Mouse (Mus musculus): ENCODE results near the gene C530008M17Rik.

The C530008M17Rik gene

DNA sequence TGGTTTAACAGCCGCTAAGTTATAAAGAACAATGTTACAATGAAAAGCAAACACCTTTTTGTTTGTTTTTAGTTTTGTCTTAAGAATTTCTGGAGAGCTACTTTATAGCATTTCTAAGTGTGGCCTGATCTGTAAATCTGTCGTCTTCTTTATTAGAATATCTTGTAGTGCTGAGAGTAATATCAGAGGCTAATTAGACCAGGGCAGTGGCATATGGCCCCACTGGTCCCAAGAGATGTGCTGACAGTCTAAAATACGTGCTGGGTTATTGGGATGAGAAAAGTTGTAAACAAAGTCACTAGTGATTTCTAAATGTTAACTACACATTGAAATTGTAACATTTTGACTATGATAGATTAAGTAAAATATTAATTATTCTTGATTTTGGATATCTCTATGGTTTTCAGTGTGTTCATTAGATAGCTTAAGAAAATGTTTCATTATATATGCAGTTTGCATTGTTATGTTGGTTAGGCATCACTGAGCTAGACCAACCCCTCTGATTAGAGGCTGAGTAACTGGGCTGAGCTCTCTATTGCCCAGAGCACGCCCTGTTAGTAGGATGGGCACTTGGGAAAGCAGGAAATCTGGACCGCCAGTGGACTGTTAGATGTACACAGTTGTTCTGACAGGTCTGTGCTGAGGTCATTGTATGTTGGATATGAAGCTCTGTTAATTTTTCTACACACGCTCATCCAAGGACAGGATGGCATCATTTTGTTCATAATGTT lies 9.9 kb downstream of the C530008M17Rik start:
- DNase-seq, result peak; percentile 38 to 63

DNA sequence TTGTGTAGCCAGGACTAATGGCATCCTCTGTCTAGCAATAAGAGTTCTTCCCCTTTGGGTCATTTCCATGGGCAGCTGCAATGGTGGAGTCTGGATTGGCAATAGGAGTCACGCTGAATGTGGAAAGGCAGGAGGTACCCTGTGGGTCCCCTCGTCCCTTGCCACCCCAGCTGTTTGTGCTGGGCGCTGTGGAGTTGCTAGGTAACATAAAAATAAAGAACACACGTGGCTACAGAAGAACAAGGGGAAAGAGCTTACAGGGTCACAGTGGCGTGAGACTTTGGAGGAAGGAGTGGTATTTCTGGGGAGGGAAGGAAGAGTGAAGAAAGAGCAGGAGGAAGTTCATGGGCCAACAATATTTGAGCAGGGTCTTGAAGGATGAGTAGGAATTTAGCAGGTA lies 11.8 kb downstream of the C530008M17Rik start:
- no peak for DNase-seq

DNA sequence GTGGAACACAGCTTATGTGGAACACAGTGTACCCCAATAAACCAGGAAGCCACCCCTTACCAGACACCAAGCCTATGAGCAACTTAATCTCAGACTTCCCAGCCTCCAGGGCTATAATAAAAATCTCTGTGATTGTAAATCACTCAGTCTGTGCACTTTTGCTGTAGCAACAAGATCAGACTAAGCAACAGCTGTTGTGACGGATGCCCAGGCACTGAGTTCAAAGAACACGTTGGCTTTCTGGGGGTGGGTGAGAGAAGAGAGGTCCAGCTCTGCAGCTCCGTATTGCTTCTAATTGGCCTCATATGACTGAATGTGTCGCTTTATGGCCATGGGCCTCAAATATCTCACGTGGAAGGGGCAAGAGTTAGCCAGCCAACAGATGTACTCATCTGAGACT lies 12.2 kb downstream of the C530008M17Rik start:
- no peak for DNase-seq

DNA sequence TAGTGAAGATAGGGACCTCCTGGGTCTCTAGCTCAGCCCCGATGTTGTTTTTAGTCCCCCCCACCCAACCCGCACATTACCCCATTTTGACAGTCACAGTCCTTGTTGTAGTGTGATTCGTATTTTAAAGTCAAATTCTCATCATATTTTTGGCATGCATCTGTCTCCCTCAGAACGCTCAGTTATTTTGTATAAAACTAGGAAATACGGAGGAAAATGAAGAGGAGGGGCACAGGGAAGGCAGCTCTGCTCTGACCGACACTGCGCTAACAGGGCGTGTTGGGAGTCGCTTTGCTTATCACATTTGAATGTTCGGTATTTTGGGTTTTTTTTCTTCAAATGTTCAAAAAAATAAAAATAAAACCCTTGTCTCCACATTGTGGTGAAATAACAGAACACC lies 13.9 kb downstream of the C530008M17Rik start:
- DNase-seq, result no peak

DNA sequence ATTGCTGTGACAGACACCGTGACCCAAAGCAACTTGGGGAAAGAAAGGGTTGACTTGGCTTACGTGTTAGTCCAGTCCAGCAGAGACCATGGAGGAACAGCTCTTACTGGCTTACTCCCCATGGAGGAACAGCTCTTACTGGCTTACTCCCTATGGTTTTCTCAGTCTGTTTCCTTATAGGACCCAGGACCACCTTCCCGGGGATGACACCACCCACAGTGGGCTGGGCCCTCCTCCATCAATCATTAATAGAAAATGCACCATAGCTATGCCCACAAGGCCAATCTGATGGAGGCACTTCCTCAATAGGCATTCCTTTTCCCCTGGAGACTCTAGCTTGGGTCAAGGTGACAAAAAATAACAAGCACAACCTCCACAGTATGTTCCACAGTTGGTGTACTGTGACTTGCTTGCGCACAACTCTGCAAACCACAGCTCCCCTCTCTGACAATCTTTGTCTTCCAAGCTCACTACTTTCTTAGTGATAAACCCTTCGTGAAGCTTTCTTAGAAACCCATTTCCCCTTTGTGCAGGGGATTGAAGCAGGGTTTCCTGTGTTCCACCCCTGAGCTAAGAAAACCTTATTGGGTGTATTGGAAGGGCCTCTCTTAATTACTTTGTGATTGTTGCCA lies 17.8 kb downstream of the C530008M17Rik start:
- DNase-seq, result no peak

DNA sequence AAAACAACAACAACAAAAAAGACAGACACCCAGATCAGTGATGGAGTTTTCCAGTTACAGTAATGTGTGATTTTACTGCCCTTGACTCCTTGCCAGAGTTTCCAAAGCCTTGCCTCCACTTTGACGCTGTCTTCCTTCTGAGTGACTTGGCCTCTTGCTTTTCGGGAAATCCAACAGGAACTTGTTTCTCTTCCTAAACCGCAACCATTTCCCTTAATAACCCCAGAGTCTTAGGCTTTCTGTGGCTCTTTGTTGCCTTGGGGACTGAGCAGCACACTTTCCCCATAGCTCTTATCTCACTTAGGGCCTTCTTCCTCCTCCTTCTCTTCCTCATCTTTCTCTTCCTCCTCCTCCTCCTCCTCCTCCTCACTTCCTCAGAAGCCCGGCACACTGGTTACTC lies 19.1 kb downstream of the C530008M17Rik start:
- no peak for DNase-seq

DNA sequence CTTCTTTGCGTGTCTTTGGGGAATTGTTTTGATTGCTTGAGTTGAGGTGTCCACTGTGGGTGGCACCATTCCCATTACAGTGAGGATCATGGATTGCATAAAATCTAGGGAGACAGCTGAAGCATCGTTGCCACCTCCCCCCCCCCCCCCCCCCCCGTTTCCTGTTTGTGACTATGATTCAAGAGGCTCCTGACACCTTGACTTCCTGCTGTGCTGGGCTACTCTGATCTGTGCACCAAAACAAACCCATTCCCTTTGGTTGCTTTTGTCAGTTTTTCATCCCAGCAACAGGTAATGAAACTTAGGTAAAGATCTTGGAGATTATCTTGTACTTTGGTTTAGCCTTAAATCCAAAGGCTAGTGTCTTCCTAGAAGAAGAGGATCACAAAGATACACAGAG lies 24.6 kb downstream of the C530008M17Rik start:
- no peak for DNase-seq

DNA sequence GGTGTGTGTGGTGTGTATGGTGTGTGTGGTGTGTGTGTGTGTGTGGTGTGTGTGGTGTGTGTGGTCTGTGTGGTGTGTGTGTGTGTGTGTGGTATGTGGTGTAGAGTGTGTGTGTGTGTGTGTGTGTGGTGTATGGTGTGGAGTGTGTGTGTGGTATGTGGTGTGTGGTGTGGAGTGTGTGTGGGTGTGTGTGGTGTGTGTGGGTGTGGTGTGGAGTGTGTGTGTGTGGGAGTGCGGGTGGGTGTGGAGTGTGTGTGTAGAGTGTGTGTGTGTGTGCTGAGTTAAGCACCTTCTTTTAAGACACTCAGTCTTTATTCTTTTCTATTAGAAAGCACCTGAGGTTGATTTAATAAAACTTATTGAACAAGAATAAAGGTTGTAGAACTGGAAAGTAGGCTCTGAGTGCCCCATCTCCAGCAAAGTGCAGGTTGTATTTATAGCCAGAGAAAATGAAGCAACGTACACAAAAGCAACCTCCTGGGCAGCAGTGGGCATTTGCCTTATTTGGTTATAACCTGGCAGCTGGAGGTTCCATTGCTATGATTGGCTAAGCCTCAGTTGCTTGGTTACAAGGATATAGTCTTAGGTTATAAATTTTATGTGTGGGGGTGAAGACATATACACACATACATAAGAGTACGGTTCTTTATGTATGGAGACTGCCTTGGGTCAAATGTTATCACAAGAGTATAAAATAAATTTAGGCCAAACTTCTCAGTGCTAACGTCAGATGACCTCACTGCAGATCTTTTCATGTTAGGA lies 25.8 kb downstream of the C530008M17Rik start:
- no peak for DNase-seq

DNA sequence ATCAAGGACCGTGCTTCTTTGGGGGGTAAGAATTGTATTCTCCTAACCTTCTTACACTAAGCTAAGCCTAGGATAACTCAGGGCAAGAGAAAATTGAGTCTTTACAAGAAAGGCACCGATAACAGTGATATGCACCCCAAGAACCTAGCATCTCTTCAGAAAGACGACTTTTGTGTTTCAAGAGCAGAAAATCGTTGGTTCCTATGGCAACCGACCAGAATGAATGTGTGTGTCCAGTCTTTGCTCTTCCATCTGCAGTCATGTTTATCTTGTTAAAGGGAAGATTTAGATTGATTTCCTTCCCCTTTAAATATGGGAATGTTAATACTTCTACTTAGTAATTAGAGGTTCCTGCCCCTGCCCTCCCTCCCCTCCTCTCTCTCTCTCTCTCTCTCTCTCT lies 27.1 kb downstream of the C530008M17Rik start:
- DNase-seq, result no peak

DNA sequence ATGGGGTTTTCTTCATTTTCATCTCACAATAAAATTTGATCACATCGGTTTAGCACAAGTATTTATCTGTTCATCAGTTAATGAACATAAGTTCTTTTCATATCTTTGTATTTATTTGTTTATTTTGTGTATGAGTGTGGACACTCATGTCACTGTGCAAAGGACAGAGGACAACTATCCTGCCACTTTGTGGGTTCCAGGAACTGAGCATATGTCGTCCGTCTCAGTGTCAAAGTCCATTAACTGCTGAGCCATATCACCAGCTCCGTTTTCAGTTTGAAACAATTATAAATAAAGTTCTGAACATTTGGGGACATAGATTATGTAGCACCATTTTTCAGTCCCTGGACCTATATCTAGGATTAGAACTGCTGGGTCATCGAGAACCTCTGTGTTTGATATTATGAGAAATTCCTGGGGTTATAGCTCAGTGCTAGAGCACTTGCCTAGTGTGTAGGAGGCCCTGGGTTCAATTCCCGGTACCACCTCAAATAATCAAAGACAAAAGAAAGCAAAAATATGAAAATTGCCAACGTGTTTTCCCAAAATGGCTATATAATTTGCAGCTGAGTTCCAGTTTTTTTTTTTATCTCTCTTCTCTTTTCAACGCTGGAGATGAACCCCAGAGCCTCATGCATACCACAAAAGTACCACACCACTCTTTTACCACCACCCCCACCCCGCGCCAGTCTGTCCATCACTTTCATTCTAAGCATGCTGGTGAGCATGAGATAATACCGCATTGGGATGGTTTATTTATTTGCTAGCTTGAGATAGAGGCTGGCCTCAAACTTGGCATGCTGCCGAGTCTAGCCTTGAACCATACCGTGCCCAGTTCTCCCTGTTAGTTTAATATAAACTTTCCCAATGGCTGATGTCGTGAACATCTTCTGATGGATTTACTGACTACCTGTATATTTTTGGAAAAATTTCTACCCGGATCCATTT lies 28.6 kb downstream of the C530008M17Rik start:
- no peak for DNase-seq

DNA sequence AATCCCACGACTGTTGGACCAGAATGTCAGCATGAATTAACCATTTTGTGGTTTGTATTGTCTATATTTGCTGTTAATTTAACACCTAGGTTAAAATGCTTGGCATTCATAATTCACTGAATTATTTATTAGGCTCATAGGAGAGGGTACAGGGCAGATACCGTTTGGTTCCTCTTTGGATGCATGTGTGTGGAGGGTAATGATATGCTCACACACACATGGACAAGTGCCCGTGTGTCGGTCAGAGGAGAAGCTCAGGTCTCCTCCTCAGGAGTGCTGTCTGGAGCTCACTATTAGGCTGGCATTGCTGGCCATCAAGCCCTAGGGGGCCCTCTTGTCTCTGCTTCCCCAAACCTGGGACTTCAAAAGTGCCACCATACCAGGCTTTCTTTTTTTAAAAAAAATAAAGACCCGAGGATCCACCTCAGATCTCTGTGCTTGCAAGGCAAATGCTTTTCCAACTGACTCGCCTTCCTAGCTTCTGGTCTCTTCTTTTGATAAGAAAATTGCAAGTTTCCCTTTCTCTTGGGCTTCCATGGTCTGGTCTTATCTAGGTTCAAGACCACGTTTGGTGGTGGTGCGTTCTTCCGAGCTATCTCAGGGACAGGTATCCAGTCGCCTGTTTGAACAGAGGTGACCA lies 31.8 kb downstream of the C530008M17Rik start:
- no peak for DNase-seq

DNA sequence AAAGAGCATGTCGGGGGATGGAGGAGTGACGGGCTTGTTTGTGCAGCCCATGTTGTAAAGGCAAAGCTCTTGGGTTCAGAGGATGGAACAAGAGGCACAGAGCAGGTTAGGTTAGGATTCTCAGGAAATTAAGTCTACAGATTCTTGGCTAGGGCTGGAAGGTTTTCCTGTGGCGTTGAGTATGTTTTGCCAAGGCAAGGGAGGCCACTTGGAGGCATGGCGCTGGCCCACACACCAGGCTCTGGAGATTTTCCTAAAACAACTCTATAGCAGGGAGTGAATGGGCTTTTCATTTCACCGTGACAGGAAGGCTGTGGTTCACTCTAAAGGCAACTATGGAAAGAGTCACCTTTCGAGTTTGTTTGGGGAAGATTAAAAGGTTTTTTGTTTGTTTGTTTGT lies 32.3 kb downstream of the C530008M17Rik start:
- DNase-seq, result peak; percentile 68 to 79

DNA sequence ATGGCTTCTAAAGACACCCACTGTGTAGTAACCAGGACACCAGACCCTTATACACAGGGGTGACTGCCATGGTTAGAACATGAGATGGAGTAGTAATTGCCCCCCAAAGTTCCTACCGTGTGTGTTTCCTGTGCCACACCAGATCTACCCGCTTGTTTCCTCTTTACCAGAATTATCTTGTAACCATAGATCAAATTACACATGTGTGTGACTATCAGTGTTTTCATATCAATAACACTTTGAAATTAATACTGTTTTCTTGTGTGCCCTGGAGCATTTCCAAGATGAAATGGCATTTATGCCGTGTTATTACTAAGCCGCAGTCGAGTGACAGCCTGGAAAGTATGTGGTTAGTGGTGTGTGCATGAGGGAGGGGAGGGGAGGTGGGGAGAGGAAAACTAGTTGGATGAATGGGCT lies 33.9 kb downstream of the C530008M17Rik start:
- DNase-seq, result no peak

DNA sequence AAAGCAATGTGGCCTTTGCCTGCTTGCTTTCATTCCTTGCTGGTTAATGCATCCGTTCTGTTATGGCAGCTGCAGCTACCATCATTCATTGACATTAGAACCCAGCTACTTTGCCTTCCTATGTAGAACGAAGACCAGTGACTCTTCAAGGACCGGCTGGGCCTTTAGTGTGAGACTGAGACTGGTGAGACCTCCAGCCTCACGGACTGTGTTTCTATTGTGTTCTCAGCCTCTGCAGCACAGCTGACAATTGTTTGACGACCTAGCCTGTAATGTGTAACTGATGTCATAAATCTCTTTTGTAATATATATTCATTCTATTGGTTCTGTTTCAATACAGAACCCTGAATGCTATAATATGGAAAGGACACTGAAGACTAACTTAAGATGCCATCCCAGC lies 34.9 kb downstream of the C530008M17Rik start:
- DNase-seq, result no peak

DNA sequence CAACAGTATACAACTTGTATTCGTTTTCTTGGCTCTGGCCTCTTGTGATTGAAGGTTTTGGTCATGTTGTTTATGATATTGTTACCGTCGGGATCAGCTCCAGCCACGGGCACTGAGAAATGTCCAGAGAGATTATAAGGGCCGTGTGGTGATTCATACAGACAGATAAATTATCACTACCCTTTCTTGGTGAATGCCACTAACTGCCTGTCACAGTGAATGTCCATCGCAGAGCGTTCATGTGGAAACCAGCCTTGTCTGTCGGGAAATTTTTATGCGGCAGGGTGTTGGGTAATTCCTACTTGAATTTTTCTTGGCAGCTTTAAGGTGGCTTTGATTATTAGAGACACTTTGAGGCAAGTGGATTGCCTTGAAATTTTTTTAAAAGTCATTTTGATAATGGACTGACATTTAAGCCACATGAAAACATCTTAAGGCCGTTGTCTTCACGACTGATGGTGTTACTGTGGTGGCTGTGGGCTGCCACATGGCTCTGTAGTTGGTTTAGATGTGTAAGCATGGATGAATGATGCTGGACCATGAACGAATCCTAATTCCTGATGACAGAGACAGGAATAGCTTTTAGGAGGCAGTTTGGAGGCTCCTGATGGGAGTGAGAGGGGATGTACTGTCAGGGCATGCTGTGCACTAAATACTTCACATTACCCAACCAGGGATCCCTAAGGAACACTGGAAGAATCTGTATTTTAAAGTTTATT lies 35.6 kb downstream of the C530008M17Rik start:
- peak; percentile 71 to 75 for DNase-seq

DNA sequence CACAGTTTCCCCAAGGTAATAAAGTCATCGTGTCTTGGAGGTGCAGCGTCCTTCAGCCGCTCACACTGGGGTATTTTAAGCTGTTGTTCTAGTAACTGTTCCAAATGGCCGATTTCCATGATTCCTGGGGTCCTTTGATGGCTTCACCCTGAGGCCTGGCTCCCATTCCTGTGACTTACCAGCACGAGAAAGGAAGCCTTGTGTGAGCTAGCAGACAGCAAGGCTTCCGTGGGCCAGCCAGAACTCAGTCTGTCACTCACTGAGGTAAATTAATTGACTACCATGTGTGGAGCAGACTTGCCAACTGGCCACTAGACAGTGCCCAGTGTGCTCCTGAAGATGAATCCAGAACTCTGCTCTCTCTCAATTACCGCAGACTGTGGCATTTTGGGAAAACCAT lies 41.2 kb downstream of the C530008M17Rik start:
- peak; percentile 96 for DNase-seq

DNA sequence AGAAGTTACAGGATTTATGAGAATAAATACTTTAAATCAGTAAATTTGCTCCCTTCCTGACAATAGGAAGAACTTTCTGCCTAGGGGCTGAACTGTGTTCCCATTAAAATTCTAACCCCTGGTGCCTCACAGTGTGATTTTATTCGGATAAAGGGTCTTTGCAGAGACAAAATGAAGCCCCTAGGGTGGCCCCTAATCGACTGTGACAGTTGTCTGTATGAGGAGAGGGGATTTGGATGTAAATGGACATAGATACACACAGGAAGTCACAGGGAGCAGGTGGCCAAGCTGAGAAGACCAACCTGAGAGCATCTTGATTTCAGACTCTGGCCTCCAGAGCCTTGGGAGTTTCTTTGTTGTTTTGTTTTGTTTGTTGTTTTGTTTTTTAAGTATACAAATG lies 41.9 kb downstream of the C530008M17Rik start:
- DNase-seq, result no peak

DNA sequence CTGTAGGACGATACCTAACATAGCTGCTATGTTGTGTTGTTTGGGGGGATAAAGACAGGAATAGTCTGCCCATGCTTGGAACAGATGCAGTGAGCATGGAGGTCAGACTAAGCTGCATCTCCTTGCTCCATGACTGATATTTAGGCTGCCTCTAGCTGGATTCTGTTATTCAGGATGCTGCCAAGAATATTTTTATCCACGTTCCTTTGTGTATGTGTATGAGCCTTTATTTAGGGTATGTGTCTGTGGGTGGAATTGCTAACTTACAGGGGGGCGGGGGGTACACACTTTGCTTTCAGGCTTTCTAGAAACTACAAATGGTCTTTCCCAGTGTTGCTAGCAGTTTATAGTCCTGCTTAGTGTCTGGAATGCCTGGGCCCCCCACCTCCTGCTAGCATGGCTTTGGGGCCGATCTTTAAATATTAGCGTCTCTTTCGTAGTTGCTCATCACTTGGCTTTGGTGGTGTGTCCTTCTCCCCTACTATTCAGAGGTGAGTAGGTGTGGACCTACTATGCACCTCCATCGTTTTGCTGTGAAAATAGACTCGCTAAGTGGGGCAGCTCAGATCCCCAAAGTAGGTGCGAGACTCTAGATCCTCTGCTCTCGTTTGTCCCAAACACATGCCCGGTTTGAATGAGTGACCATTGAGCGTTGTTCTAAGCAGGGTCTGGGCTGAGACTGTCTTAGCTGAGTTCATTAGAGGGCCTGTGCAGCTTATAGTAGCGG lies 45.0 kb downstream of the C530008M17Rik start:
- no peak for DNase-seq

DNA sequence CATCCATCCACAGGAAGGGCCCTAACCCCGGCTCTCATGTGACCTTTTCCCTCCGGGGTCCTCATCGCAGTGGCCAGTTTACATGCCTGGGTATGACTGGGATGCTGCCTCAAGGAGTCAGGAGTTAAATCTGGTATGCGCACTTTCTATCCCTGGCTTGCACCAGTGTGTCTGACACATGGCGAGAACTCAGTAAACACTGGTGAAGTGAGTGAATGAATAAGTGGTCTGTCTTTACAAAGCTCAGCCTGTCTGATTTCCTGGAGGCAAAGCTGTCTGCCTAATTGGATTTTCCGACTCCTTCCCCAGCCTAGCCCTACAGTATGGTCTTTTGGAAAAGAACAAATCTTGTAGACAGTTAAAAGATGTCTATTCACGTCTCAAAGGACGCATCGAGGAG lies 45.8 kb downstream of the C530008M17Rik start:
- no peak for DNase-seq

DNA sequence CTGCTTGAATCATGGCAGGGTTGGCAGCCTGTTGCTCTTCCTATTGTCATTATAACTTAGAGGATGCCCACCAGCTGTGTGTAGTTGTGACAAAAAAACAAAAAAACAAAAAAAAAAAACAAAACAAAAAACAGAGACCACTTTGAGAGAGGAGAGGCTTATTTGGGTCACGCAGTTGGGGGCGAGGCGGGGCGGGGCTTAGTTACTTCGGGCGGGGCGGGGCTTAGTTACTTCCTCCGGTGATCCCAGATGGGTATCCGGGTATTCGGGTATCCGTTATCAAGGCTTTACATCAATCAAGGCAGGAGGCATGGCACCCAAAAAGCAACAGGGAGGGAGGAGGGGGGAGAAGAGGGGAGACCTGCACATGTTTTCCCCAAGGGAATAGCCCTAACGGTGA lies 46.3 kb downstream of the C530008M17Rik start:
- DNase-seq, result peak in 1 of 2 experiments; percentile 33
